In the genomic region with DNA sequence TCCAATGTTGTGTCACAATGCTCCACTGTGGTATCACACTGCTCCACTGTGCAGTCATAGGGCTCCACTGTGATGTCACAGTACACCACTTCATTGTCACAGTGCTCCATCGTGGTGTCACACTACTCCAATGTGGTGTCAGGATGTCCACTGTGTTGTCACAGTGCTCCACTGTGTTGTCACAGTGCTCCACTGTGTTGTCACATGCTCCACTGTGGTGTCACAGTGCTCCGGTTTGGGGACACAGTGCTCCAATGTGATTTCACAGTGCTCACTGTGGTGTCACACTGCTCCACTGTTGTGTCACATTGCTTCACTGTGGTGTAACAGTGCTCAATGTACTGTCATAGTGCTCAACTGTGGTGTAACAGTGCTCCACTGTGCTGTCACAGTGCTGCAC, we compare ENCODE assay signal across 17 mouse cellular contexts.
DNase-seq lines count a peak whose midpoint lies in the region; ATAC-seq and TF ChIP-seq lines count a peak whose summit lies in the region.
"Had no signal": no experiment of that assay in that cellular context is flagged by ENCODE, and none has a peak within 500 bp of the region (broad histone marks: within the 10 kb centered on the region; RNA-seq: fewer than 3 reads in every experiment).

No protein-coding gene starts in this region.

- H3K36me3 ChIP-seq in hindbrain, embryonic 11.5 days (ENCODE audit: control insufficient read depth, insufficient read depth, low read length): no peaks in the 10 kb centered on the region
- H3K36me3 ChIP-seq in hindbrain, embryonic 13.5 days: no peaks in the 10 kb centered on the region
- H3K36me3 ChIP-seq in liver, embryonic 12.5 days: no peaks in the 10 kb centered on the region
- no peaks in the 10 kb centered on the region for H3K36me3 ChIP-seq in lung, postnatal 0 days (ENCODE audit: insufficient read depth, low read length)
- H3K36me3 ChIP-seq: embryonic facial prominence, embryonic 12.5 days; G1E; limb, embryonic 13.5 days; lung, embryonic 15.5 days had no signal

- no peak overlapping the region for H3K4me3 ChIP-seq in hindbrain, embryonic 11.5 days (ENCODE audit: low read depth, low read length)
- H3K4me3 ChIP-seq in hindbrain, embryonic 13.5 days: no peak overlapping the region
- H3K4me3 ChIP-seq in liver, embryonic 12.5 days: no peak overlapping the region
- no peak overlapping the region for H3K4me3 ChIP-seq in lung, postnatal 0 days (ENCODE audit: low read depth, low read length)
- H3K4me3 ChIP-seq: embryonic facial prominence, embryonic 12.5 days; limb, embryonic 13.5 days; lung, embryonic 15.5 days had no signal

- peaks cover 48% of the 10 kb centered on the region for H3K9me3 ChIP-seq in hindbrain, embryonic 11.5 days (ENCODE audit: control insufficient read depth, low read length)
- H3K9me3 ChIP-seq in hindbrain, embryonic 13.5 days: peaks cover 74% of the 10 kb centered on the region
- H3K9me3 ChIP-seq in liver, embryonic 12.5 days (replicated peaks): peaks cover 64% of the 10 kb centered on the region
- H3K9me3 ChIP-seq in lung, postnatal 0 days (ENCODE audit: low read length): peaks cover 9% of the 10 kb centered on the region; the same call in 1 of the 2 replicates
- H3K9me3 ChIP-seq: lung, embryonic 15.5 days had no signal

- TF ChIP-seq EP300 in lung, postnatal 0 days (IDR thresholded peaks at IDR 0.05): no peak

- H3K27me3 ChIP-seq in hindbrain, embryonic 11.5 days (ENCODE audit: control insufficient read depth, insufficient read depth, low read length): no peaks in the 10 kb centered on the region
- H3K27me3 ChIP-seq in hindbrain, embryonic 13.5 days: no peaks in the 10 kb centered on the region
- no peaks in the 10 kb centered on the region for H3K27me3 ChIP-seq in liver, embryonic 12.5 days (replicated peaks)
- H3K27me3 ChIP-seq in lung, postnatal 0 days (replicated peaks; ENCODE audit: insufficient read depth, low read length): no peaks in the 10 kb centered on the region
- H3K27me3 ChIP-seq: embryonic facial prominence, embryonic 12.5 days; limb, embryonic 13.5 days; lung, embryonic 15.5 days had no signal

- DNase-seq in hindbrain, embryonic 11.5 days (ENCODE audit: low spot score): no peak
- DNase-seq in urinary bladder, adult 2 months (ENCODE audit: low spot score): peak; percentile 8
- no peak for DNase-seq in urinary bladder, postnatal 25 days (ENCODE audit: low spot score)
- no peak for DNase-seq in cerebellum, adult 18-20 months
- no peak for DNase-seq in lung, postnatal 0 days (ENCODE audit: low spot score)
- DNase-seq: cerebellum, postnatal 14 days; gastrocnemius, postnatal 25 days; kidney, postnatal 25 days; right cerebral cortex, postnatal 14 days had no signal

- H3K27ac ChIP-seq in hindbrain, embryonic 11.5 days (ENCODE audit: low read depth, low read length): no peak overlapping the region
- no peak overlapping the region for H3K27ac ChIP-seq in hindbrain, embryonic 13.5 days
- H3K27ac ChIP-seq in liver, embryonic 12.5 days: no peak overlapping the region
- no peak overlapping the region for H3K27ac ChIP-seq in lung, postnatal 0 days (ENCODE audit: low read length)
- H3K27ac ChIP-seq: embryonic facial prominence, embryonic 12.5 days; limb, embryonic 13.5 days; lung, embryonic 15.5 days had no signal

- H3K4me1 ChIP-seq in hindbrain, embryonic 11.5 days (replicated peaks; ENCODE audit: control insufficient read depth, insufficient read depth, low read length): no peaks in the 10 kb centered on the region
- no peaks in the 10 kb centered on the region for H3K4me1 ChIP-seq in hindbrain, embryonic 13.5 days (replicated peaks)
- no peaks in the 10 kb centered on the region for H3K4me1 ChIP-seq in liver, embryonic 12.5 days
- H3K4me1 ChIP-seq in lung, postnatal 0 days (ENCODE audit: insufficient read depth, low read depth, low read length): no peaks in the 10 kb centered on the region
- H3K4me1 ChIP-seq: embryonic facial prominence, embryonic 12.5 days; limb, embryonic 13.5 days; lung, embryonic 15.5 days had no signal

- 0 out of 2 replicates have a peak, but pooled peaks have one; percentile 3 for ATAC-seq in hindbrain, embryonic 11.5 days (ENCODE audit: low FRiP score)
- ATAC-seq in hindbrain, embryonic 13.5 days (ENCODE audit: low FRiP score): no peak
- peak; percentile 5; the same call in 1 of the 2 replicates for ATAC-seq in liver, embryonic 12.5 days
- no peak for ATAC-seq in lung, postnatal 0 days
- no peak; the same call in 1 of the 2 replicates for ATAC-seq in erythroblast, adult 5-6 weeks (replicated peaks; ENCODE audit: low FRiP score, poor library complexity, severe bottlenecking)
- ATAC-seq: activated CD4-positive, CD25-positive, alpha-beta regulatory T cell, adult 4 months had no signal

- no peak for TF ChIP-seq CTCF in lung, postnatal 0 days (IDR thresholded peaks at IDR 0.05)

- H3K4me2 ChIP-seq in hindbrain, embryonic 11.5 days (replicated peaks; ENCODE audit: low read depth, low read length): no peak overlapping the region
- no peak overlapping the region for H3K4me2 ChIP-seq in hindbrain, embryonic 13.5 days
- H3K4me2 ChIP-seq in liver, embryonic 12.5 days: no peak overlapping the region
- H3K4me2 ChIP-seq in lung, postnatal 0 days (replicated peaks; ENCODE audit: low read depth, low read length): no peak overlapping the region
- H3K4me2 ChIP-seq: embryonic facial prominence, embryonic 12.5 days; limb, embryonic 13.5 days; lung, embryonic 15.5 days had no signal

- WGBS in hindbrain, embryonic 11.5 days: 76% methylated on average over 2 of the region's 2 CpGs
- WGBS in hindbrain, embryonic 13.5 days: 89% methylated on average over 2 of the region's 2 CpGs
- WGBS in liver, embryonic 12.5 days (ENCODE audit: insufficient replicate concordance): 56% methylated on average over 2 of the region's 2 CpGs
- 81% methylated on average over 2 of the region's 2 CpGs for WGBS in lung, postnatal 0 days

- no peak overlapping the region for H3K9ac ChIP-seq in hindbrain, embryonic 11.5 days (ENCODE audit: low read depth, low read length)
- H3K9ac ChIP-seq in hindbrain, embryonic 13.5 days: no peak overlapping the region
- no peak overlapping the region for H3K9ac ChIP-seq in liver, embryonic 12.5 days
- H3K9ac ChIP-seq in lung, postnatal 0 days (replicated peaks; ENCODE audit: low read depth): no peak overlapping the region
- H3K9ac ChIP-seq: embryonic facial prominence, embryonic 12.5 days; limb, embryonic 13.5 days; lung, embryonic 15.5 days had no signal

Comparison
In these comparisons a context has a peak if more than half of its experiments do, and no peak if none do; other contexts are left out.
1. ATAC-seq: peak in hindbrain, embryonic 11.5 days (single experiment) and liver, embryonic 12.5 days (single experiment); none in hindbrain, embryonic 13.5 days (single experiment), lung, postnatal 0 days (single experiment) and erythroblast, adult 5-6 weeks (single experiment).